Mouse (Mus musculus): ENCODE measurements around the gene Axin1.

Gene Axin1

GRCm38 (mm10) chr17:26198892-26199291 is 60.4 kb downstream of the Axin1 start, which contains the start of gene Pdia2:
Gene Pdia2, minus strand, starts transcription at chr17:26199087.
- CTCF ChIA-PET, result interaction anchor here in 1 of 4 experiments (0.9 kb wide), 1 partner anchor 24 kb away, joined by 4 read pairs; no protein-coding TSS in a partner anchor
- POLR2A ChIA-PET, result no interaction called here

- CTCF ChIA-PET, result interaction anchor here (0.5 to 1.6 kb wide), 6 partner anchors 12 to 189 kb away, joined by 3 to 7 read pairs (median 4); no protein-coding TSS in a partner anchor
- POLR2A ChIA-PET, result interaction anchor here in 3 of 4 experiments (0.6 to 3.2 kb wide), 17 partner anchors 9 to 215 kb away, joined by 3 to 10 read pairs (median 3); partner anchors contain the start of genes Axin1 (in 1 of the 3), Capn15 (in 1 of the 3) and Fam234a (in 1 of the 3)
Measured at GRCm38 (mm10) chr17:26200831-26201705, 62.6 kb downstream of the Axin1 start.

- CTCF ChIA-PET, result interaction anchor here in 1 of 4 experiments (1.1 kb wide), 1 partner anchor 27 kb away, joined by 3 read pairs; no protein-coding TSS in a partner anchor
Measured at GRCm38 (mm10) chr17:26201998-26202397, 63.5 kb downstream of the Axin1 start.

GRCm38 (mm10) chr17:26202737-26203136 is 64.2 kb downstream of the Axin1 start, which contains the start of gene Rgs11:
Gene Rgs11, plus strand, starts transcription at chr17:26202951.
- ChIA-PET POLR2A (interaction anchor here in 2 of 4 experiments (1.0 to 3.2 kb wide), 2 partner anchors 41 to 334 kb away, joined by 3 to 10 read pairs; partner anchors contain the start of genes Fam234a (in 1 of the 2) and Mcrip2 (in 1 of the 2)), CTCF (interaction anchor here in 2 of 4 experiments (0.6 to 1.2 kb wide), 2 partner anchors 324 to 1178 kb away, joined by 3 to 4 read pairs; no protein-coding TSS in a partner anchor)

More at GRCm38 (mm10) chr17:26201998-26202397, 63.5 kb downstream of the Axin1 start:
- POLR2A ChIA-PET, result interaction anchor here in 2 of 4 experiments (0.6 to 3.2 kb wide), 10 partner anchors 10 to 216 kb away, joined by 3 to 10 read pairs (median 3); partner anchors contain the start of genes Fam234a (in 2 of the 2), Axin1 (in 1 of the 2) and Capn15 (in 1 of the 2)

GRCm38 (mm10) chr17:26203321-26203811 is 64.9 kb downstream of the Axin1 start:
- CTCF ChIA-PET, result interaction anchor here in 3 of 4 experiments (0.5 to 1.5 kb wide), 7 partner anchors 28 to 1536 kb away, joined by 3 to 5 read pairs (median 3); partner anchors contain the start of gene Decr2 (in 1 of the 3)
- POLR2A ChIA-PET, result interaction anchor here in 3 of 4 experiments (0.6 to 3.2 kb wide), 9 partner anchors 9 to 335 kb away, joined by 3 to 10 read pairs (median 3); partner anchors contain the start of genes Fam234a (in 1 of the 3) and Mcrip2 (in 1 of the 3)

- ChIA-PET CTCF (interaction anchor here in 1 of 4 experiments (1.5 kb wide), 2 partner anchors 26 to 164 kb away, joined by 3 to 5 read pairs; no protein-coding TSS in a partner anchor), POLR2A (interaction anchor here in 3 of 4 experiments (0.9 to 1.9 kb wide), 6 partner anchors 8 to 250 kb away, joined by 3 to 5 read pairs (median 3); partner anchors contain the start of gene Fam234a (in 1 of the 3))
Measured at GRCm38 (mm10) chr17:26204766-26205165, 66.3 kb downstream of the Axin1 start.

GRCm38 (mm10) chr17:26206392-26206791 is 67.9 kb downstream of the Axin1 start:
- POLR2A ChIA-PET, result interaction anchor here in 3 of 4 experiments (0.7 to 2.4 kb wide), 7 partner anchors 10 to 901 kb away, joined by 3 to 10 read pairs (median 4); partner anchors contain the start of gene Luc7l (in 1 of the 3)
- CTCF ChIA-PET, result interaction anchor here in 1 of 4 experiments (1.6 kb wide), 1 partner anchor 26 kb away, joined by 6 read pairs; no protein-coding TSS in a partner anchor

GRCm38 (mm10) chr17:26207686-26208085 is 69.2 kb downstream of the Axin1 start, which contains the start of gene Arhgdig:
Gene Arhgdig, minus strand, starts transcription at chr17:26207786.
- POLR2A ChIA-PET, result interaction anchor here in 3 of 4 experiments (0.6 to 2.4 kb wide), 17 partner anchors 8 to 1462 kb away, joined by 3 to 10 read pairs (median 4); partner anchors contain the start of gene Luc7l (in 2 of the 3)
- CTCF ChIA-PET, result interaction anchor here in 3 of 4 experiments (0.6 to 1.6 kb wide), 5 partner anchors 19 to 511 kb away, joined by 3 to 6 read pairs (median 3); no protein-coding TSS in a partner anchor

GRCm38 (mm10) chr17:26212241-26212640 is 73.8 kb downstream of the Axin1 start:
- POLR2A ChIA-PET, result interaction anchor here in 3 of 4 experiments (0.5 to 1.4 kb wide), 4 partner anchors 8 to 34 kb away, joined by 3 to 5 read pairs (median 4); no protein-coding TSS in a partner anchor
- CTCF ChIA-PET, result no interaction called here

GRCm38 (mm10) chr17:26212681-26213080 is 74.2 kb downstream of the Axin1 start:
- CTCF ChIA-PET, result interaction anchor here in 1 of 4 experiments (0.6 to 1.0 kb wide), 2 partner anchors 11 to 38 kb away, joined by 3 read pairs; no protein-coding TSS in a partner anchor
- POLR2A ChIA-PET, result interaction anchor here in 3 of 4 experiments (0.5 to 1.5 kb wide), 7 partner anchors 8 to 33 kb away, joined by 3 to 5 read pairs (median 3); no protein-coding TSS in a partner anchor

- ChIA-PET CTCF (interaction anchor here in 3 of 4 experiments (0.6 to 2.3 kb wide), 3 partner anchors 10 to 31 kb away, joined by 3 to 6 read pairs (median 3); partner anchors contain the start of gene Luc7l (in 1 of the 3)), POLR2A (interaction anchor here in 2 of 4 experiments (0.6 to 1.8 kb wide), 4 partner anchors 10 to 120 kb away, joined by 3 to 8 read pairs (median 4); partner anchors contain the start of gene Arhgdig (in 1 of the 2))
Measured at GRCm38 (mm10) chr17:26221508-26221907, 83.0 kb downstream of the Axin1 start.

GRCm38 (mm10) chr17:26225150-26225549 is 86.7 kb downstream of the Axin1 start:
- ChIA-PET POLR2A (interaction anchor here in 3 of 4 experiments (0.6 to 1.7 kb wide), 13 partner anchors 12 to 175 kb away, joined by 3 to 5 read pairs (median 3); partner anchors contain the start of genes Luc7l (in 2 of the 3), Arhgdig (in 1 of the 3) and Fam234a (in 1 of the 3)), CTCF (interaction anchor here in 1 of 4 experiments (1.1 to 1.3 kb wide), 2 partner anchors 18 to 50 kb away, joined by 4 to 5 read pairs; no protein-coding TSS in a partner anchor)

GRCm38 (mm10) chr17:26229776-26230175 is 91.3 kb downstream of the Axin1 start:
- ChIA-PET POLR2A (interaction anchor here in 3 of 4 experiments (0.7 to 2.3 kb wide), 4 partner anchors 23 to 974 kb away, joined by 3 to 16 read pairs (median 3); partner anchors contain the start of genes Decr2 (in 1 of the 3) and Luc7l (in 1 of the 3)), CTCF (interaction anchor here in 1 of 4 experiments (0.6 kb wide), 1 partner anchor 135 kb away, joined by 4 read pairs; no protein-coding TSS in a partner anchor)

- POLR2A ChIA-PET, result interaction anchor here in 3 of 4 experiments (0.6 to 2.7 kb wide), 25 partner anchors 10 to 399 kb away, joined by 3 to 22 read pairs (median 3); partner anchors contain the start of genes Fam234a (in 2 of the 3), Arhgdig (in 1 of the 3), Axin1 (in 1 of the 3) and Decr2 (in 1 of the 3)
- CTCF ChIA-PET, result interaction anchor here (0.5 to 1.8 kb wide), 13 partner anchors 9 to 1270 kb away, joined by 3 to 9 read pairs (median 4); partner anchors contain the start of gene Fam234a (in 2 of the 4)
Measured at GRCm38 (mm10) chr17:26231156-26231555, 92.7 kb downstream of the Axin1 start.

GRCm38 (mm10) chr17:26232863-26233262 is 94.4 kb downstream of the Axin1 start:
- CTCF ChIA-PET, result interaction anchor here (0.6 to 1.7 kb wide), 29 partner anchors 9 to 1579 kb away, joined by 3 to 11 read pairs (median 4); partner anchors contain the start of genes Arhgdig (in 2 of the 4), Axin1 (in 1 of the 4), Decr2 (in 1 of the 4) and Fam234a (in 1 of the 4)
- POLR2A ChIA-PET, result interaction anchor here in 3 of 4 experiments (0.6 to 2.7 kb wide), 11 partner anchors 11 to 399 kb away, joined by 3 to 22 read pairs (median 4); partner anchors contain the start of genes Fam234a (in 2 of the 3) and Luc7l (in 1 of the 3)

GRCm38 (mm10) chr17:26234386-26234785 is 95.9 kb downstream of the Axin1 start:
- CTCF ChIA-PET, result interaction anchor here in 1 of 4 experiments (0.6 kb wide), 1 partner anchor 217 kb away, joined by 3 read pairs; no protein-coding TSS in a partner anchor

More at GRCm38 (mm10) chr17:26234386-26234785, 95.9 kb downstream of the Axin1 start:
- POLR2A ChIA-PET, result no interaction called here
